12 mouse cellular contexts compared by ENCODE assay signal in the genomic region with DNA sequence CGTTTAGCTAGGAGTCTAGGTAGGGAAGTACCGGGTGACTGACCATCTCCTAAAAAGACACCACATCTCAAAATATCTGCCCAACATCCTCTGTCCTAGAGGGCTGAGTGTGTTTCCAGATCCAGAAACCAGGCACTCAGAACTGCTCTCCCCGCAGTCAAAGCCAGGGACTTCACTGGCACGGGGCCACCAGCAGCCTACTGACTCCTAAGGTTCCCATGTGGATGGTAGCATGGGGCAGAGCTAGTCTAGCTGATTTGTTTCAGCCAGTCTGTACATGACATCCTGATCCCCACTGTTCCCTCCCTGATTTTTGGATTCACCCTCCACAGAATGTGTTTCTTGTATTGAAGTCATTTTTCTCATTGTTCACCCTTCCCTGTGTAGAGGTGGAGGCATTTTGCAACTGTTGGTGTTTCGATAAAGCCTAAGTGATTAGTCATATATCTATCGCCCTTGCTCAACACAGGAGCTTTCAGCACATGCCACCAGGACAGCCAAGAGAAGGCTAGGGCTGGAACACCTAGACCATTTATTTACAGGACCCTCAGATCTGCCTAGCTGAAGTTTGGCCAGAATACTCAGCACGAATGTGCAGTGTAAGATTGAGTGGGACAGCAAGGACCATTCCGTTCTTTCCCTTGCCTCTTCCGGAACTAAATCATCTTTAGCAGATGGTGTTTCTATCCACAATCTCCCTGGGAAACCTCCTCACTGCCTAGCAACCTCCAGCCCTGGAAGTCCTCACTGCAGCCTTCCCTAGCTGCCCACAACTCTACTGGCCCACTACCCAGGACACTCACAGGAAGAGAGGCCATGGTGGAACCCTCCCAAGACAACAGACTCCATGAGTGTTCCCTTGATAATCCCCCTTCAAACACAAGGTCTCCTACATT.
DNase-seq lines count a peak whose midpoint lies in the region; ATAC-seq lines count a peak whose summit lies in the region.
"Had no signal": no experiment of that assay in that cellular context is flagged by ENCODE, and none has a peak within 500 bp of the region (broad histone marks: within the 10 kb centered on the region; RNA-seq: fewer than 3 reads in every experiment).

No protein-coding gene starts in this region.

- no peak for ATAC-seq in intestine, embryonic 15.5 days
- no peak for ATAC-seq in hindbrain, embryonic 13.5 days (ENCODE audit: low FRiP score)
- ATAC-seq: activated CD4-positive, CD25-positive, alpha-beta regulatory T cell, adult 4 months had no signal

- no peak overlapping the region for H3K4me3 ChIP-seq in intestine, embryonic 15.5 days (replicated peaks)
- no peak overlapping the region for H3K4me3 ChIP-seq in hindbrain, embryonic 13.5 days
- H3K4me3 ChIP-seq: embryonic facial prominence, embryonic 10.5 days had no signal

- no peak overlapping the region for H3K27ac ChIP-seq in intestine, embryonic 15.5 days
- no peak overlapping the region for H3K27ac ChIP-seq in hindbrain, embryonic 13.5 days
- H3K27ac ChIP-seq: embryonic facial prominence, embryonic 10.5 days had no signal

- peak; percentile 32 for DNase-seq in gastrocnemius, postnatal 14 days
- no peak for DNase-seq in gastrocnemius, postnatal 25 days
- DNase-seq in MN1 (ENCODE audit: low spot score): peak; percentile 14
- peak; percentile 73 to 76 for DNase-seq in cerebellum, adult 18-20 months
- DNase-seq in heart, postnatal 36 days: peak; percentile 31 to 39
- no peak for DNase-seq in spleen, postnatal 4 days (ENCODE audit: low spot score in 2 of 2)
- DNase-seq: kidney, adult 9 months; thymus, postnatal 25 days had no signal

- no peak overlapping the region for H3K9ac ChIP-seq in intestine, embryonic 15.5 days
- H3K9ac ChIP-seq in hindbrain, embryonic 13.5 days: no peak overlapping the region

- no peak overlapping the region for H3K4me2 ChIP-seq in intestine, embryonic 15.5 days (replicated peaks)
- H3K4me2 ChIP-seq in hindbrain, embryonic 13.5 days: no peak overlapping the region

- WGBS in intestine, embryonic 15.5 days: 77% methylated on average over 9 of the region's 9 CpGs
- WGBS in hindbrain, embryonic 13.5 days: 85% methylated on average over 9 of the region's 9 CpGs

- intact Hi-C loops in gastrocnemius, postnatal 14 days (cut with DNase I; ENCODE audit: low total_unique reads): no loop called here
- intact Hi-C loops in heart, postnatal 36 days (cut with DNase I): no loop called here

- H3K36me3 ChIP-seq in intestine, embryonic 15.5 days: no peaks in the 10 kb centered on the region
- no peaks in the 10 kb centered on the region for H3K36me3 ChIP-seq in hindbrain, embryonic 13.5 days
- H3K36me3 ChIP-seq: embryonic facial prominence, embryonic 10.5 days had no signal

- no peaks in the 10 kb centered on the region for H3K9me3 ChIP-seq in intestine, embryonic 15.5 days
- no peaks in the 10 kb centered on the region for H3K9me3 ChIP-seq in hindbrain, embryonic 13.5 days
- H3K9me3 ChIP-seq: embryonic facial prominence, embryonic 10.5 days had no signal

- no peaks in the 10 kb centered on the region for H3K27me3 ChIP-seq in intestine, embryonic 15.5 days (replicated peaks)
- no peaks in the 10 kb centered on the region for H3K27me3 ChIP-seq in hindbrain, embryonic 13.5 days

- no peaks in the 10 kb centered on the region for H3K4me1 ChIP-seq in intestine, embryonic 15.5 days (replicated peaks)
- H3K4me1 ChIP-seq in hindbrain, embryonic 13.5 days (replicated peaks): peaks cover 34% of the 10 kb centered on the region

Comparison
In these comparisons a context has a peak if more than half of its experiments do, and no peak if none do; other contexts are left out.
1. DNase-seq: peak in gastrocnemius, postnatal 14 days (single experiment), MN1 (single experiment), cerebellum, adult 18-20 months (2 of 2) and heart, postnatal 36 days (2 of 2); none in gastrocnemius, postnatal 25 days (single experiment) and spleen, postnatal 4 days (0 of 2).